Mouse (Mus musculus) B cell, adult 2 months (primary cell): ENCODE measurements around the gene Flna.
A peak's percentile ranks its signal among the peaks of the same experiment; 100 is the strongest.

Experiments
- DNase-seq, 2 experiments: peaks; one replicate each; pipeline ENCODE4 v3.0.0; 2022

Gene Flna

DNA sequence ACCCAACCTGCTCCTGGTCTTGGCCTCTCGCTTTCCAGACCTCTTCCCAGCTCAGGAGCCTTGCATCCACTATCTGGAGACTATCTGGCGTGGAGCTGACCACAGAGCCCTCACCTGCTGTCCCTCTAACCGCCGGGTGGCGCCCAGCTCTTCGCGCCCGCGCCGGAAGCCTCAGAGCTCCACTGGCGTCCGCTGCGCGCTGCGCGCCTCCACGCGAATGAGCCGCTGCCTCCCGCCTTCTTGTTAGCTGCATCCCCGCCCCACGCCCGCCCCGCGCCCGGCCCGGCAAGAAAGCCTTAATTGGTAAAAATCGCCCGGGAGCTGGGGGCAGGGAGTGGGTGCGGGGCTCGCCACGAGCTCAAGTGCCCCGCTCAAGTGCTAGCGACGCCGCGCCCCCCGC is at the start of gene Flna:
TSS of gene Flna (minus strand) at position 206 of the 400 bp plus-strand sequence.
- peak; percentile 69 to 73 for DNase-seq

DNA sequence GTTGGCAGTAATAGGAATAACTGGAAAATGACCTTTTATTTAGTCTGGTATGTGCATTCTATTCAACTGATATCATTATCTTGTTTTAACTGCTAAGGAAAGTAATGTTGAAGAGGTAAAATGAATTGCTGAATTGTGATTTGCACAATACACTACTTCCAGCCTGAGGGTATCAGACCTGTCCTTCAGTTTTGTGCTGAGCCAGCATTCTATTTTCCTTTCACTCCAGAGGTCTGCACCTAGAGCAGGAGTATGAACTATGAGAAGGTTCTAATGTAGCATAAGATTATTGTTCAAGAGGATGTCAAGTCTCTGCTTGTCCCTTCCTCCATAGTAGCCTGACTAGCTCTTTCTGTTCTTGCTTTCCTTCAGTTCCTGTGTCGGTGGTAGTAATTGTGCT is 48.7 kb upstream of the Flna start:
- DNase-seq: no peak

DNA sequence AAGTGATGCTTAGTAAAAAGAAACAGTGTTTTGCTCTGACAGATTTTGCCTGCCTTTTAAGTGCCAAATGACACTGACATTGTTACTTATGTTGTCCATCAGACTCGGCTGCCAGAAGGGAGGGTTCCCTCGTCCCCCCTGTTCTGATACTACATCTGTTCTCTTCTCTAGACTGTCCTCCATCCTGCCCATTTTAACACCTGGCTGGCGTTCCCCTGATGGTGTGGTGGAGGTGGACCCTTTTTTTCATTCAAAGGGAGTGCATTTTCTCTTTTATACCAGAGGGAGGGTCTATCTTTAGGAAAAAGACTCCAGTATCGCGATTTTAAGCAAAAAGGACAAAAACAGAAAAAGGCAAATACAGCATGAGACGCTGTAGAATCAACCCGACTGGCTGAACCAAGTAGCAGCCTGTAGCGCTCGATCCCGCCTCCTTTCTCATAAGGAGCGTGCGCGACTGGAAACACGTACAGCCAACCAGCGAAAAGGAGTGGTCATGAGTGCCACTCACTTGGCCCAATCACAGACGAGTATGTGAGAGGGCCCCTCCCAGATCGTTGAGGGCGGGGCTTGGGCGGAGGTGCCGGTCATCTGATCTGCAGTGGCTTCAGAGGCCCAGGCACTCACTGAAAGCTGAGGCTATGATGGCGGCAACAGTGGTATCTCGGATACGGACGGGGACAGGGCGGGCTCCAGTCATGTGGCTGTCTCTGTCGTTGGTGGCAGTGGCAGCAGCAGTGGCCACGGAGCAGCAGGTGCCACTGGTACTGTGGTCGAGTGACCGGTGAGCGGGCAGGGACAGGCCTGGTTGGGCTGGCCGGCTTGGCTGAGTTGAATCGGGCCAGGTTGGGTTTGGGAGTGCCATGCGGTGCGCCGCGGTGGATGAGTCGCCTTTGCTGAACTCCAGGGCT is 47.2 kb upstream of the Flna start, which contains the start of gene Atp6ap1:
TSS of gene Atp6ap1 (plus strand) at position 560 of the 911 bp plus-strand sequence.
- DNase-seq: peak; percentile 90 to 95

DNA sequence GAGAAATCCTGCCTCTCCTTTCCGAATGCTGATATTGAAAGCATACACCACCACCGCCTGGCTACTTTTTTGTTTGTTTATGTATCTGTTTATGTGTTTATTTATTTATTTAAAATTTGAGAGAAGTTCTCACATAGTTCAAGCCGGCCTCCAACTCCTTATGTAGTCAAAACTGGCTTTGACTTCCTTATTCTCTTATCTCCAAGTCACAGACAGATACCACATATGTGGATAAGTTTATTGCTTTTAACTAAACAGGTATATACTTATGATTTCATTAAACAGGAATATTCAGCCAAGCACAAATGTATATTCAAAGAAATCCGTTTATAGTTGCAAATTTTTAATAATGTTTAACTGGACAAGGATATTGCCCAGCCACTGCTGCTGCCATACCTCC is 43.8 kb upstream of the Flna start:
- no peak for DNase-seq

DNA sequence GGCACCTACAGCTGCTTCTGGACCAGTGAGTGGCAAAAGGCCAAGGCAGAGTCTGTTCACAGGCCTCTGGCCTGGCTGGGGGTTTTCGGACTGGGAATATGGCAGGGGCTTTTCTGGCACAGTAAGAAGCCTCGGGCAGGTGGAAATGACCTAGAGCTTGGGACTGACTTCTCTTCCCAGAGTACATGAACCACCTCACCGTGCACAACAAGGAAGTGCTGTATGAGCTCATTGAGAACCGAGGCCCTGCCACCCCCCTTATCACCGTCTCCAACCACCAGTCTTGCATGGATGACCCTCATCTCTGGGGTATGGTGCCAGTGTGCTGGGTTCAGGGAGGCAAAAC is 33.4 kb upstream of the Flna start:
- DNase-seq: peak in 1 of 2 experiments; percentile 37

DNA sequence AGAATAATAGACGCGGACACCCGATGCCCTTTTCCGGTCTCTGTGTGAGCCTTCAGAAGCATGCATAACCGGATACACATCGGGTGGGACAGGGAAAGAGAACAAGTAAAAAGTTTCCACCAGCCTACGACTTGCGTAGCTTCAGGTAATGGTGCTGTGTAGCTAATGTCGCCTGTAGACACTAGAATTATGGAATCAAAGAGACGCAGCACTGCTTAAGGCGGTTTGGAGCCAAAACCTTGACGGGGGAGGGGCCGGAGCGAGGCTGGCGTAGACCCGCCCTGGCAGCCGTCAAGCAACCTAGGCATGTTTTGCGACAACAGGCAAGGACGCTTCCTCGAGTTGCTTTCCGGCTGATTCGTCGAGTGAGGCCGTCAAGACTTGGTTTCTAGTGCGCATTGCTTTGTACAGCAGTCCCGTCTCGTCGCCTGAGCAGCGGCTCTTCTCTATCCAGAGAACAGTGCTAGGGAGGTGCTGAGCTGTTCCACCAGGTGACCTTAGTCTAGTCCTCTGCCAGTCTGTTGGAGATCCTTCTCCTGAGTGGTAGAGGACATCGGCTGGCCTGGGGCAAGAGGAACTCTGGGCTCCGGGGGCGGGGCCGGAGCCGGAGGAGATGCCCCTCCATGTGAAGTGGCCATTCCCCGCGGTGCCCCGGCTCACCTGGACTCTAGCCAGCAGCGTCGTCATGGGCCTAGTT is 32.9 kb upstream of the Flna start:
- DNase-seq: peak; percentile 80 to 83

DNA sequence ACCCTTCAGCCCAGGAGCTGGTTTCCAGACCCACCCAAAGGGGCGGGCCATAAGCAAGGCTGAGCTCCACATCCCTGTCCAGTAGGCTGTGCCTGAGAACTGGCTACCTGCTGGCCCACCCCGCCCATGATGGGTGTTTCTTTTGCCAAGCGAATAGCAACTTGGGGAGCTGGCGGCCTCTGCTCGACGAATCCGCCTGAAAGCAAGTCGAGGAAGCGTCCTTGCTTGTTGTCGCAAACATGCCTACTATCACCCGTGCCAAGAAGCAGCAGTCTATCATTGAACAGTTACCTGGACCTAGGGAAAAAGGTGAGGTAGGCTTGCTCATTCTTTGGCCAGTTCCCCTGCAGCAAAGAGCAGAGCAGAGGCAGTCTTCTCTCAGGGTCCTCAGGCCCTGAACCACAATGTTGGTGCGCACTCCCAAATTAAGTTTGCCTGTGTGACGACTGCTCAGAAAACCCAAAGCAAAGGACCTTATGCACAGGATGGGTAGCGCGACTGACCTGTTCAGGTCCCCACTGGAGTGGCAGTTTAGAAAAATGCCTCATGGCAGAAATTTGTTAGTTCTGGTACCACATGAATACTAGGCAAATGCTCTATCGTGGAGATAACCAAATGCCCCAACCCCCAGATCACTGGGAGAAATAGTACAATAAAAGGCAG is 32.2 kb upstream of the Flna start, which contains the start of the genes Taz and Dnase1l1:
TSS of gene Taz (plus strand) at position 181 of the 663 bp plus-strand sequence.
TSS of gene Dnase1l1 (minus strand) at position 606 of the 663 bp plus-strand sequence.
- peak; percentile 49 to 59 for DNase-seq

DNA sequence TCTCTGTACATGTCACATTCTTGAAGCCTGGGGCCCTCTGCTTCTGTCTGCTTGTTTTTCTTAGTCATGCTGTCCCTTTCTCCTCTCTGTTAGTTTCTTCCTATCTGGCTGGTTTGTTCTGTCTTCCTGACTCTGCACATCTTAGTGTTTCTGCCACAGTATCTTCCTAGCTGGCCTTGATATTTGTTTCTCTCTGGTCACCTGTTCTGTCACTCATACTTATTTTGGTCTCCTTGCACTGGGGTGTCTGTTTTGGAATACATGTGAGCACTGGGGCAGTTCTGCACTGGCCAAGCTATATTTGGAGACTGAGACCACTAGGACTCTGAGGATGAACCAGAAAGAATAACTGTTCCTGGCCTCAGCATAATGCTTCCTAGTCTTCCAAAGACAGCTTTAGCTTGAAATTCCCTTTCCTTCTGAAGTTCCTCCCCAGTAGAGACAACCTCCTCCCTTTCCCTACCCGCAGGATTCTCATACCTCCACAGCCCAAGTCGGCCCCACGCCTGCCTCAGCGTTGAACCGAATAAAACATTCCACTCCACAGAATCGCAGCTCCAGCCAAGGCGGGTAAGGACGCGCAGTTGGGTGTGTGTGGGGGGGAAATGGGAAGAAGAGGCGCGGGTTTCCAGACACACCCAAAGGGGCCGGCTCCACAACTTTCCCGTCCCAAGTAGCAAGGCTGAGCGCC is 31.6 kb upstream of the Flna start:
- no peak for DNase-seq

DNA sequence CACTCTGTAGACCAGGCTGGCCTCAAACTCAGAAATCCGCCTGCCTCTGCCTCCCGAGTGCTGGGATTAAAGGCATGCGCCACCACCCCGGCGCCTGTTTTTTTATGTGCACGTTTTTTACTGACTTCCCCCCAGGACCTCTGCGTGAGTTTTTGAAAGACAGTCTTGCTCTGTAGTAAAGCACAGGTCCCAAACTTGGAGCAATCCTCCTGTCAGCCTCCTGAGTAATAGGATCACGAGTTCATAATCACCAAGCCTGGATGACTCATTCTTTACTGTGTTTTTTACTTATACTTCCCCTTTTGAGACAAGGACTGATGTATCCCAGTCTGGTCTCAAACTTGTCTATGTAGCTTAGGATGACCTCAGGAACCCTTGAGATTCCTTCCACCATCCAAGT is 28.3 kb upstream of the Flna start:
- DNase-seq: no peak

DNA sequence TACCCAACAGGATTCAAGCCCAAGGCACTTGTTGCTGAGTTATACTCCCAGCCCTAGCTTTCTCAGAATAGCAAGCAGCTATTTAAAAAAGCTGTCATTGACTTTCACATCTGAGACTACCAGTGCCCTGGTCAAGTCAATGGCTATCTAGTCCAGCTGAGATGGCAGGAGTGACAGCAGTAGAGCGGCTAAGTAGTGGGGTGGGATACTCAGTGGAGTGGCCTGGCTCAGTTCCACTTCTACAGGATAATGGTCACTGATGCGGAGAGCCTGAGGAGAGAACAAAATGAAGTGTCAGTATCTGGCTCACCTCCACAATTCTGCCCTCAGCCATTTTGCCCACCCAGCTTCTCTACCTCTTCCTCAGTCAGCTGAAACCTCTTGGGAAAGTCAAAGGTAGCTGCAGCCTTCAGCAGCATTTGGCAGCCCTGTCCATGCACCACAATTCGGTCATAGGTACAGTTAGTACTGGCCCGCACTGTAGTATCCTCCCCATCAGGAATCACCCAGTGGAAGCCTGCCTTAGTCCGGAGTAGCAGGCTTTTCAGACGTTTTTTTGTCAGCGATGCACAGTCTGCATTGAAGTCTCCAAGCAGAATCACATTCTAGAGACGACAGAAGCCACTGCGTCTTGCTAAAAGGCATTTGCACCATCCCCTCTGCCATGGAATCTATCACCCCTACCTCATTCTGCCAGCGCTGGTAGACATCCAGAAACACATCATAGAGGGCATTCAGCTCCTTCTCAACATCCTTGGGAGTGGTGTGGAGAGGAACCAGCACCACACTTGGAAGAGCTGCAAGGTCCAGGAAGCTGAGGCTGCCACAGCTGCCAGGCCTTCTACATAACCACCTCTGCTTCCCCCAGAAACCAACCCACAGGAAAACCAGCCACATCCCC is 24.1 kb upstream of the Flna start:
- no peak for DNase-seq

DNA sequence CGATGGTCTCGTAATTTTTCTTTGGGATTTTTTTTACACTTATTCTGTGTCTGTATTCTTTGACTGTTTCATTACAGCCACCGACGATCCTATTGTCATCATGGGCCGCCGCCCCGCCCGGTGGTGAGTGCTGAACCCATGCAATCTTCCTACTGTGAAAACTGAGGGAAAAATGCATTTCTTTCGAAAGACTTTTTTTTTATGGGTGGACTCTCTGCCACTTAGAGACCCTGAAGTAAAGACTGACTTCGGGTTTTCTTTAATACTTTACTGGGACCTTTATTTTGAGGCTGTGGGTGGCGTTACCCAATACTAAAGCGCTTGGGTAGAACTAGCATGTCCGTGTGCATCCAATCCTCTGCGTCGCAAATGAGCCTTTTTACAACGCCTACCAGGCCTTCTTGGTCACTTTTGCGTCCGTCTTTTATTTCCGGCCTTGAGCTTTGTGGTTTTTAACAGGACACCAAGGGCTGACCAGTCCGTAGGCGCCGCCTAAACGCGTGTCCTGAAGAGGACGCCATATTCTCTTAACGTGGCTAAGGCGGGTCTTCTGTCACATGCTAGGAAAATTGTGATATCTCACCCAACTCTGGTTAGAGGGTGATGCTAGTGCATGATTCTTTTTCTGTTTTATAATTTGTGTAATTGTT is 21.4 kb upstream of the Flna start:
- DNase-seq: peak; percentile 51 to 58

DNA sequence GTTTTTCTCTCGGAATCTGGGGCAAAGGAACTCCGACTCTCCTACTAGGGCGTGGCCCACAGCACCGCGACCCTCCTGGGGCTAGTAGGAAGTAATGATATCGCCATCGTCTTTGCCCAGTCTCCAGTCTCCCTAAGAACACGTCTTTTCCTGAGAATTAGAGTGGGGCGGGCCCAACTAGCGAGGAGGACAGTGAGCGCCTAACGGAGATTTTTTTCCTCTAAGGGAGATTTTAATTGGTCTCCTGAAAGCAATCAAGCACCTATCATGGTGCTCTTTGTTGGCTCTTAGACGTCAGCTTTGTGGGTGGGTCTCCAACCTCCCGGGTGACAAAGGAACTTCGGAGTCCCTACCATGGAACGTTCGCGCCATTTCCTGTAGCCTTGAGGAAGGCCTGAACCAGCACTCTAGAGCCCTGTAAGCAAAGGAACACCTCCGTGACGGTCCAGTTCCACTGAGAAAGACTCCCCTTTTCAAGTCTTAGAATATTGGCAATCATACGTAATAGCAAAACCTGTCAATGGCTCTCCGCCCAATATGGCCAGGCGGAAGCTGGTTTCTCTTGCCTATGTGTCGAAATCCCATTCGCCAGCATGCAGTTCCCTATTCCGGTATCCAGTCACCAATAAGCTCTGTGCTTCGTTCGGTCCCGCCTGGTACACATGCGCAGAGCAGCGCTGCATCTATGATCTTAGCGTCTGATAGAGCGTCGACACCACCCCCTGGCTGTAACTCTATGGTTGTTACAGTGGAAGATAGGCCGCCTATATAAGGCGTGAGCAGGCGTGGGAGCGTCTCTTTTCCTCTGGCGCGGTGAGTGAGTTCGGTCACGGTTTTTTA is 20.7 kb upstream of the Flna start, which contains the start of gene Rpl10:
TSS of gene Rpl10 (plus strand) at position 751 of the 840 bp plus-strand sequence.
- DNase-seq: peak; percentile 92 to 93

DNA sequence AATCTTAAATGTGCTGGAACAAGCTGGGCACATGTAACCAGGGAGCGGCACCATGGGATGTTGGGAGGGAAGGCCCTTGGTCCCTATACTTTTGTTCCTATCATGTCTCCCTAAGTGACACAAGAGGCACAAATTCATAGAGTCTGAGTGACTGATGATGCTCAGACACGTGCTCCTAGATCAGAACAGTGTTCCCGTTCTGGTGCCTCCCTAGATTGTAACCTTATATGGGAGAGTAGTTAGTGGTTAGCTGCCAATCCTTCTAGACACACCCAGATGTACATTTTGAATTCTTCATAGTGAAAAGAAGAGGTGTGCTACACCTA is 20.1 kb upstream of the Flna start:
- no peak for DNase-seq

DNA sequence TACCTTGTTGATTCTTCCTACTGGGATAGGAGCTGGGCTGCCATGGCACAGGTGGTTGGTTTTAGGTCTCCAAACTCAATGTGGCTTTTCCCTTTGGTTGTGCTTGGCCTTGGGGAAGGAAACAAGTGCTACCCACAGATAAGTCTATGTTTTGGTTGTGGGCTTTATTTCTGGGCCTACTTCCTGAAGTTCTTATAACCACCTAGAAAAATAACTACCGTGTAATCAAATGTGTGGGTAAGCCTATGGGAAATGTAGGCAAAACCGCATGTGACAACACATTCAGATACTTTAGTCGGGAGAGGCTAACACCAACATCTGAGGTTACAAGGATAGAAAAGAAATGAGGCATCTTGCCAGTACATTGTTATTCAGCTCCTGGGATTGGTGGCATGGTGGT is 8.1 kb upstream of the Flna start:
- DNase-seq: no peak

DNA sequence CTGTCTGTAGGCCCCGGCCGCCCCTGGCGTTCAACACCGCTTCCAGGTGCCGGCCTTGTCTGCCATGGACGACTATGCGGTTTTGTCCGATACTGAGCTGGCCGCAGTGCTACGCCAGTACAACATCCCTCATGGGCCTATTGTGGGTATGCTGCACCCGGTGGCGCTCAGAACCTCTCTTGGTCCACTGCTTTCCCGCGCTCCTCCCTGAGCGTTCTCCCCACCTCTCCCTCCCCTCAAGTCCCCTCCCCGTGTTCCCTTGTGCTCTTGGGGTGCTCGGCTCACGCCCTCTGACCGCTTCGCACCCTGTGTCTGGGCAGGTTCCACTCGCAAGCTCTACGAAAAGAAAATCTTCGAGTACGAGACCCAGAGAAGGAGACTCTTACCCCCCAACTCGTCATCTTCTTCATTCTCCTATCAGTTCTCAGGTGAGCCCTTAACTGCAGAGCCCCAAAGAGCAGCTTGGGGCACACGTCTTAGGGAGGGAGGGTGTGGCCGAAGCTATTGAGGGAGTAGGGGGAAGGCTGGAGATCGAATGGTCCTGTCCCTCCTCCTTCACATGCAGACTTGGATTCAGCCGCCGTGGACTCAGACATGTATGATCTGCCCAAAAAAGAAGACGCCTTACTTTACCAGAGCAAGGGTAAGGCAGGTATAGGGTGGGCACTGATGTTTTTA is 5.4 kb upstream of the Flna start:
- DNase-seq: no peak

DNA sequence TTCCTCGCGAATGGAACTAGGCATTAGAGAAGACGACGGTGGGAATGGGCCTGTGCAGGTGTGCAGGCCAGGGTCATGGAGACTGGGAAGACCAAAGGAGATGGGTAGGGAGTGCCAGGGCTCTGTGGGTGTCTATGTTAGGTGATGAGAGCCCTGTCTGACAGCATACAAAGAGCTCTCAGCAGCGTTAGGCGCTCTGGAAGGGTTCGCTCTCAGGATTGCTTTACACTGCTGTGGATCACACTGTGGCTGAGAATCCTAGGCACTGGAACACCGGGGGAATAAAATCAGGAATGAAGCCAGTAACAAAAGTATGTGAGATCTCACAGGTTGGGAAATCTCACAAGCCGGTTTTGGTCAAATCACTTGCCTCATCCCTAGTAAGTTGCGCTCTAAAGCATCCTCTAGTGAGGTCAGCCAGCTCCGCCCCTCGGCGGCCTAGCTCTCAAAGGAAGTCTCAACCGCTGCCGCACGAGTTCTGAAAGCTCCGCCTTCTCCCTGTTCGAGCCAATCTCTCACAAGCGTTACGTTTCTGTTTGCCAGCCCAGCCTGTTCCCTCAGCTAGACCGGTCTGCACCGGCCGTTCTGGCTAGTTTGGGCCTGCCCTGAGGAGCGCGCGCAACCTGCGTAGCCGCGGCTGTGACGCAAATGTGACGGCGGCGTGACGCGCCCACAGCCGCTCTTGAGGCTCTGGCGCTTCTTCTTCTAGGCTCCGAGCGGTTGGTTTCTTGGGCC is 4.7 kb upstream of the Flna start, which contains the start of gene Emd:
TSS of gene Emd (plus strand) at position 535 of the 735 bp plus-strand sequence.
- peak; percentile 91 to 92 for DNase-seq

DNA sequence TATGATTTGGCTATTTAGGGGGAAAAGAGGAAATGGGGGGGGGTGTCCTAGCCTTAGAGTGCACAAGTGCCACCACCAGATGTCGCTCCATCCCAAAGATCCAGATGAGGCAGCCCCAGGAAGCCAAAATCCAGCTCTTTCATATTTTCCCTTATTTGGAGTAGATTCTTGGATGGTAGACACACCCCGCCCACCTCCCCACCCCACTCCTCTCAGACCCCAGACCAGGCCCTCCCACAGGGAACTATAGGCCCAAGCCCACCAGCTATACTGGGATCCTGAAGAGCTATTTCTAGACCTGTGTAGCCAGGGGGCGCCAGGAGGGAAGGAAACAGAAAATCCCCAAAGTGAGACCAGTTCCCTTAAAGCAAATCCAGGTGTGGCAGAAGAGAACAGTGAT is 969 bp downstream of the Flna start:
- DNase-seq: peak; percentile 61 to 65

DNA sequence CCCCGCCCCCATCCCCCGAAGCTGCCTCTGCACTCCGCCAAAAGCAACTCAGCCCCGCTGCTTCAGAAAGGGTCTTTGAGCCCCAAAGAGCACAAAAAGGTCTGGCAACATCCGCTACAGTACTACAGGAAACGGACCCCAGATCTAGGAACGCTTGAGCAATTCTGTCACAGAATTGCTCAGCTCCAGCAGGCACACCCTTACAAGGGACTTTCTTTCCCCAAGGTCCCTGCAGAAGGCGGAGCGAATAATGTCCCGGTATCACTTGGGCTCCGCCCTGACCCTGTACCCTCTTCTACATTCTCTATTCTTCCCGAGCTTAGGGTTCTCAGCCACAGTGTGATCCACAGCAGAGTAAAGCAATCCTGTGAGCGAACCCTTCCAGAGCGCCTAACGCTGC is 2.9 kb downstream of the Flna start:
- no peak for DNase-seq

DNA sequence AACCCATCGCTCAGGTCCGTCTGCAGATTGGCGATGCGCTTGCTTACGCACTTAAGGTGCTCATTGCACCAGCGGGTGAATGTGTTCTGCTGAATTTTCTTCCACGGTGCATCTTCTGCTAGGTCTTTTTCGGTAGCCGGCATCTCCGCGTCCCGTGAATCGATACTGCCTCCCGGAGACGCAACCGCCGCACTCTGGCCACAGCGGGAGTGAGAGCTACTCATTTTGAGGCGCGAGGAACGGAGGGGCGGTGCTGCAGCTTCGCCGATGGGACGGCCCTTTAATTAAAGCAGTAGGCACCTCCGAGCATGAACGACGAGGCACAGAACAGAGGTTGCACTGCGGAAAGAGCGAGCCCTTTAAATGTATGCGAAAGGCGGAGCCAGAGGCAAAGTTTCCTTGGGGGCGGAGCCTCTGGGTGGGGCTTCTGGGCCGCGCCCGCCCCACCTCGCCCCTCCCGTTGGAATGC is 3.4 kb downstream of the Flna start:
- DNase-seq: peak; percentile 79 to 81
